Mouse (Mus musculus): ENCODE measurements around the gene Fzr1. TPM values are rescaled to one million over a fixed set of nuclear protein-coding genes. Genes with fewer than 3 reads are reported as not detected.

Fzr1 gene
- polyA plus RNA-seq, 1 experiment from 2014 or later, result 85.7 TPM

- peaks cover 44% of the 10 kb centered on the region for H3K4me1 ChIP-seq (replicated peaks)
- peak within 1 kb of the TSS; percentile 3 for H3K27ac ChIP-seq
- peak; percentile 32 for ATAC-seq
- peaks cover 43% of the 10 kb centered on the region for H3K36me3 ChIP-seq
- H3K4me2 ChIP-seq (replicated peaks), result peak within 1 kb of the TSS; percentile 66
- peak within 1 kb of the TSS; percentile 44; the same call in 1 of the 2 replicates for H3K9ac ChIP-seq
- peaks cover 10% of the 10 kb centered on the region for H3K27me3 ChIP-seq (replicated peaks)
- WGBS, result 33% methylated on average over 12 of the region's 12 CpGs
- H3K9me3 ChIP-seq, result no peaks in the 10 kb centered on the region
- H3K4me3 ChIP-seq (replicated peaks), result peak within 1 kb of the TSS; percentile 25
Measured at GRCm38 (mm10) chr10:81365672-81366476, 12.4 kb downstream of the Fzr1 start, which contains the start of gene 4930404N11Rik. TSS of gene 4930404N11Rik (minus strand) at chr10:81365816.

GRCm38 (mm10) chr10:81365073-81365472, 13.2 kb downstream of the Fzr1 start:
- Histone ChIP-seq H3K27ac (peak overlapping the region; percentile 3), H3K4me1 (replicated peaks) (peaks cover 49% of the 10 kb centered on the region), H3K4me2 (replicated peaks) (peak overlapping the region; percentile 66; the same call in 1 of the 2 replicates), H3K27me3 (replicated peaks) (peaks cover 10% of the 10 kb centered on the region), H3K36me3 (peaks cover 36% of the 10 kb centered on the region), H3K9me3 (no peaks in the 10 kb centered on the region), H3K4me3 (replicated peaks) (no peak overlapping the region), H3K9ac (no peak overlapping the region; the same call in 1 of the 2 replicates)
- ATAC-seq, result peak; percentile 24
- WGBS, result 35% methylated on average over 4 of the region's 4 CpGs

- Histone ChIP-seq H3K9me3 (no peaks in the 10 kb centered on the region), H3K27me3 (replicated peaks) (peaks cover 10% of the 10 kb centered on the region), H3K4me2 (replicated peaks) (peak overlapping the region; percentile 66), H3K27ac (peak overlapping the region; percentile 3), H3K9ac (peak overlapping the region; percentile 44), H3K4me3 (replicated peaks) (peak overlapping the region; percentile 25), H3K4me1 (replicated peaks) (peaks cover 53% of the 10 kb centered on the region), H3K36me3 (peaks cover 34% of the 10 kb centered on the region)
- WGBS, result 9% methylated on average over 28 of the region's 28 CpGs
- ATAC-seq, result peak; percentile 26
Measured at GRCm38 (mm10) chr10:81364666-81365065, 13.7 kb downstream of the Fzr1 start.

- Histone ChIP-seq H3K4me3 (replicated peaks) (peak overlapping the region; percentile 25), H3K27ac (no peak overlapping the region), H3K4me1 (replicated peaks) (peaks cover 59% of the 10 kb centered on the region), H3K4me2 (replicated peaks) (peak overlapping the region; percentile 66), H3K36me3 (peaks cover 24% of the 10 kb centered on the region), H3K9me3 (no peaks in the 10 kb centered on the region), H3K9ac (peak overlapping the region; percentile 44), H3K27me3 (replicated peaks) (peaks cover 10% of the 10 kb centered on the region)
- no peak for ATAC-seq
- 13% methylated on average over 53 of the region's 54 CpGs for WGBS
Measured at GRCm38 (mm10) chr10:81363436-81364346, 14.6 kb downstream of the Fzr1 start.

GRCm38 (mm10) chr10:81362336-81362949, 15.9 kb downstream of the Fzr1 start:
- Histone ChIP-seq H3K9me3 (no peaks in the 10 kb centered on the region), H3K27me3 (replicated peaks) (peaks cover 10% of the 10 kb centered on the region), H3K4me3 (replicated peaks) (no peak overlapping the region), H3K27ac (0 out of 2 replicates have a peak overlapping the region, but pooled peaks have one; percentile 29), H3K4me1 (replicated peaks) (peaks cover 69% of the 10 kb centered on the region), H3K36me3 (peaks cover 12% of the 10 kb centered on the region), H3K4me2 (replicated peaks) (no peak overlapping the region; the same call in 1 of the 2 replicates), H3K9ac (no peak overlapping the region)
- ATAC-seq, result peak; percentile 11; the same call in 1 of the 2 replicates
- WGBS, result 69% methylated on average over 12 of the region's 12 CpGs

GRCm38 (mm10) chr10:81360721-81361120, 17.6 kb downstream of the Fzr1 start:
- Histone ChIP-seq H3K4me3 (replicated peaks) (no peak overlapping the region), H3K9me3 (no peaks in the 10 kb centered on the region), H3K27ac (no peak overlapping the region), H3K9ac (peak overlapping the region; percentile 12; the same call in 1 of the 2 replicates), H3K4me2 (replicated peaks) (no peak overlapping the region; the same call in 1 of the 2 replicates), H3K36me3 (peaks cover 3% of the 10 kb centered on the region; the same call in 1 of the 2 replicates), H3K4me1 (replicated peaks) (peaks cover 69% of the 10 kb centered on the region), H3K27me3 (replicated peaks) (peaks cover 10% of the 10 kb centered on the region)
- ATAC-seq, result no peak
- 56% methylated on average over 8 of the region's 8 CpGs for WGBS

GRCm38 (mm10) chr10:81358841-81359240, 19.5 kb downstream of the Fzr1 start:
- 63% methylated on average over 1 of the region's 1 CpGs for WGBS
- peaks cover 3% of the 10 kb centered on the region; the same call in 1 of the 2 replicates for H3K36me3 ChIP-seq
- ATAC-seq, result peak; percentile 24
- peak overlapping the region; percentile 99 for H3K4me2 ChIP-seq (replicated peaks)
- peak overlapping the region; percentile 59 for H3K27ac ChIP-seq
- peaks cover 50% of the 10 kb centered on the region for H3K4me1 ChIP-seq (replicated peaks)
- H3K27me3 ChIP-seq (replicated peaks), result peaks cover 7% of the 10 kb centered on the region
- H3K9me3 ChIP-seq, result no peaks in the 10 kb centered on the region
- peak overlapping the region; percentile 91; the same call in 1 of the 2 replicates for H3K9ac ChIP-seq
- H3K4me3 ChIP-seq (replicated peaks), result peak overlapping the region; percentile 88; the same call in 1 of the 2 replicates

GRCm38 (mm10) chr10:81358209-81358608, 20.1 kb downstream of the Fzr1 start:
- no peak for ATAC-seq
- peaks cover 3% of the 10 kb centered on the region; the same call in 1 of the 2 replicates for H3K36me3 ChIP-seq
- H3K4me3 ChIP-seq (replicated peaks), result peak overlapping the region; percentile 88
- WGBS, result 35% methylated on average over 4 of the region's 4 CpGs
- peaks cover 44% of the 10 kb centered on the region for H3K4me1 ChIP-seq (replicated peaks)
- H3K9me3 ChIP-seq, result no peaks in the 10 kb centered on the region
- peak overlapping the region; percentile 91 for H3K9ac ChIP-seq
- 0 out of 2 replicates have a peak, but pooled peaks cover under 1% of the 10 kb centered on the region for H3K27me3 ChIP-seq (replicated peaks)
- H3K27ac ChIP-seq, result peak overlapping the region; percentile 59
- peak overlapping the region; percentile 99 for H3K4me2 ChIP-seq (replicated peaks)

- no peaks in the 10 kb centered on the region for H3K27me3 ChIP-seq (replicated peaks)
- H3K36me3 ChIP-seq, result peaks cover 3% of the 10 kb centered on the region; the same call in 1 of the 2 replicates
- H3K4me2 ChIP-seq (replicated peaks), result peak within 1 kb of the TSS; percentile 99
- H3K4me1 ChIP-seq (replicated peaks), result peaks cover 37% of the 10 kb centered on the region
- H3K9ac ChIP-seq, result peak within 1 kb of the TSS; percentile 91
- peak within 1 kb of the TSS; percentile 59 for H3K27ac ChIP-seq
- 2% methylated on average over 79 of the region's 79 CpGs for WGBS
- ATAC-seq, result peak; percentile 90
- no peaks in the 10 kb centered on the region for H3K9me3 ChIP-seq
- peak within 1 kb of the TSS; percentile 88 for H3K4me3 ChIP-seq (replicated peaks)
Measured at GRCm38 (mm10) chr10:81356991-81357844, 21.1 kb downstream of the Fzr1 start, which contains the start of gene Mfsd12. TSS of gene Mfsd12 (plus strand) at chr10:81357491.

- Histone ChIP-seq H3K36me3 (peaks cover 3% of the 10 kb centered on the region; the same call in 1 of the 2 replicates), H3K27ac (no peak overlapping the region), H3K9me3 (no peaks in the 10 kb centered on the region), H3K4me2 (replicated peaks) (peak overlapping the region; percentile 99), H3K4me1 (replicated peaks) (peaks cover 42% of the 10 kb centered on the region), H3K27me3 (replicated peaks) (no peaks in the 10 kb centered on the region), H3K4me3 (replicated peaks) (no peak overlapping the region), H3K9ac (no peak overlapping the region)
- ATAC-seq, result no peak
- WGBS, result 54% methylated on average over 12 of the region's 12 CpGs
Measured at GRCm38 (mm10) chr10:81356352-81356990, 21.8 kb downstream of the Fzr1 start.

All from intestine, embryonic 15.5 days (tissue).